Mouse (Mus musculus) skeletal muscle tissue, adult 2 months (tissue): ENCODE results near the gene Rtl6.

Experiments used
- DNase-seq: peaks from one replicate; pipeline ENCODE4 v3.0.0-alpha.2; 2012; ENCODE audit warnings: low read depth, low spot score

The Rtl6 gene

DNA sequence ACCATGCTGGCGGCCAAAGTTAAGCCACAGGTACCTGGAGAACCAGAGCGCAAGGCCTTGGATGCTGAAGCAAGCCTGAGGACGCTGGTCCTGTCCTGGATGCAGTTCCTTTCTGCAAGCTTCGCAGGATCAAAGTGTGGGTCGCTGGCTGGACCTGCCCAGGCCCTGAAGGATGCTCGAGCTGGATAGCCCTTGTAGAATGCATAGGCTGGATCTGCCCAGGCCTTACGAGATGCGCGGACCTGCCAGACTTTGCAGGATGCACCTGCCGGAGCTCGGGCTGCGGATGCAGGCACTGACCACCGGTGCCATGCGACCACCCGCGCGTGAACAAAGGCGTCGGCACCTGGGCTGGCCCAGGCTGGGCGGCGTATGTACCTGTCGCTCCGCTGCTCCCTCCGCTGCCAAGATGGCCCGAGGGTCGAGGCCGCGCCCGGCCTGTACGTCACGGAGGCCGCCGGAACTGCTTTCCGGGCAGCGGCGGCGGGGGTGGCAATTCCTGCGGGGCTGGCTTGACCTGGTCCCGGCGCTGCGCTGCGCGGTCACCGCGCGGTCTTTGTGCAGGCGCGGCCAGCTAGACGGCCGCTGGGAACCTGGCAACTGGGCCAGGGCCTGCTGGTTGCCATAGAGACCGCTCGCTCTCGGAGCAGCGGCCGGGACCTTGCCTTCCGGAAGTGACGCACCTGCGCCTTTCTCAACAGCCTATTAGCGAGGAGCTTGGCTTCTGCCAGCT is at the start of gene Rtl6:
Gene Rtl6 (minus strand): TSS at position 635 of the 733 bp plus-strand sequence.
- peak; percentile 88 for DNase-seq

DNA sequence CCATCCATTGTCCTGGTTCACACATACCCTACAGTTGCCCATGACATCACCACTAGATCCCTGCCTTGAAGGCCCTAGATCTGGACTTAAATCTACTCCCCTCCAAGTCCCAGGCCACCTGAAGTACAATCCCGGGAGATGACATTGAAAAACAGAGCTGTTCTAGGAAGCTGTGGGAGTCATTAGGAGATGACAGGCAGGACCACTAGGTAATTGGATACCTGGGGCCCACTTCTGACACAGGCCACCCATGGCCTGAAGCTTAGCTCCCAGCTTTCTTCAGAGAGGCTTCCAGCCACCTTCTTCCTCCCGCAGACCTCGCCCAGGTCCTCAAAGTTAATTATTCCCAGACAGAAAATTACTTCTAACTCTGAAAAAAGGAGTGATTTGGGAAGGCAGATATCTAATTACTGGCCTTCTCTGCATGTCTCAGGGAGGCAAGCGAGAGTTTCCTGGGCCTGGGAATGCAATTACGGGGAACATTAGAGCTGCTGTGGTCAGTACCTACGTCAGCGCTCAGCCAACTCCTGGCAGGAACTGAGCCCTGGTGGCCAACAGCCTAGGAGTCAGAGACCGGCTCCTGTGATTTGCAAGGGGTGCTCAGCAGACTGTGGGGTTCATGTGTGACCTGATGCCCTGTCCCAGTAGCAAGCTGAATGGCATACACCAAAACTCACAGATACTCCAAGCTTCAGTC is 45.8 kb upstream of the Rtl6 start:
- DNase-seq = no peak

GRCm38 (mm10) chr15:84600977-84601595 is 43.5 kb upstream of the Rtl6 start:
- DNase-seq = no peak

- no peak for DNase-seq
Measured at GRCm38 (mm10) chr15:84598911-84599310, 41.3 kb upstream of the Rtl6 start.

- no peak for DNase-seq
Measured at GRCm38 (mm10) chr15:84597816-84598215, 40.2 kb upstream of the Rtl6 start.

GRCm38 (mm10) chr15:84597021-84597420 is 39.4 kb upstream of the Rtl6 start:
- DNase-seq = no peak

GRCm38 (mm10) chr15:84595241-84595945 is 37.8 kb upstream of the Rtl6 start:
- DNase-seq = no peak

GRCm38 (mm10) chr15:84593514-84593913 is 35.9 kb upstream of the Rtl6 start:
- no peak for DNase-seq

GRCm38 (mm10) chr15:84592240-84592639 is 34.6 kb upstream of the Rtl6 start:
- no peak for DNase-seq

- no peak for DNase-seq
Measured at GRCm38 (mm10) chr15:84591573-84592139, 34.0 kb upstream of the Rtl6 start.

DNA sequence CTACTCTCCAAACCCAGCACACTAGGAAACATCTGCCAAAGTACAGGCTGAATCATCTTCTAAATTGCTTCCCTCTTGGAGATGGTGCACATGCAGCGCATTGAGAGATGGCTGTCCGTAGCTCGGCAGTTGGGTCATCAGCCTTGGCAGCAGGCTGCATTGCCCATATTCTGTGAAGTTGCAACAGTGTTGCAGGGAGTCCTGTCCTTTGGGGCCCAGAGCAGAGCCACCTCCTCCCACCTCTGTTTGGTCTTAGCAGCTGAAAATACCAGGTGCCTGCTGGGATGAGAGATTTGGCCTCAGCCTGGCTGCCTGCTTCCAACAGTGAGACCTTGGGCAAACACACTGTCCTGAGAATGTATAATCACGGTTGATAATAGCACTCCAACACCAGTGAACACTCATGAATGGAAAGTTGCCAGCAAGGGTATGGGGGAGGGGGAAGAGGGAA is 30.8 kb upstream of the Rtl6 start:
- no peak for DNase-seq

DNA sequence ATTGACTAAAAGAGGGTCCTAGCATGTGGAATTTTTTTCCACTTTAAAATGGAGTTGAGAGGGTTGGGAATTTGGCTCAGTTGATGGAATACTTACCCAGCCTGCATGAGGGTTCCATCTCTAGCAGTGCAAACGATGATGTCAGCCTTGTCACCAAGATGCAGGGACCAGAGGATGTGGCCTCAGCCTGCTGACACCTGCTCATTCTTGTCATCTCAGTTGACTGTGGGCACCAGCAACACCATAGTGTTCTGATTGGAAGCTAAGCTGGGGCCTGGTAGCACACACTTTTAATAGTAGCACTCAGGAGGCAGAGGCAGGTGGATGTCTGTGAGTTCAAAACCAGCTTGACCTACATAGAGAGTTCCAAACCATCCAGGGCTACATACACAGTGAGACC is 21.0 kb upstream of the Rtl6 start:
- DNase-seq = no peak

DNA sequence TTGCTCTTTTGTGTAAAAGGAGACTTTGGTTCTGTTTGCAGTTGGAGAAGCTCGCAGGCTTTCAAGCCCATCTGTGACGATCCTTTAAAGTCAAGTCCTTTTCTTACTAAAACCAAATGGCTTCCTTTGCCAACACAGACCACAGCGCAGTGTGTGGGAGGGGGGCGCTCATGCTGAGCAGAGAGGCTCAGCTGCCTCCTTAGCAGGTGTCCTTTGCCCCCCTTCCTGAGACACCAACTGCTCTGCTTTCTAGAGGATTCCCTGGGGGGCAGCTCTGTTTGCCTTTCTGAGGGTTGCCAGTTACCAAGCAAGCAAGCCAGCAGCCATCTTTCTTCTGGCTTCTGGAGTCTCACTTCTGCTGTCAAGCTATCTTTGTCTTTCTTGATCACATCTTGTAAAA is 19.4 kb upstream of the Rtl6 start:
- DNase-seq = peak; percentile 14

GRCm38 (mm10) chr15:84566568-84567110 is 9.0 kb upstream of the Rtl6 start:
- DNase-seq = no peak

GRCm38 (mm10) chr15:84561501-84561900 is 3.9 kb upstream of the Rtl6 start:
- DNase-seq = no peak

GRCm38 (mm10) chr15:84556674-84557073 is 949 bp downstream of the Rtl6 start:
- DNase-seq = no peak

DNA sequence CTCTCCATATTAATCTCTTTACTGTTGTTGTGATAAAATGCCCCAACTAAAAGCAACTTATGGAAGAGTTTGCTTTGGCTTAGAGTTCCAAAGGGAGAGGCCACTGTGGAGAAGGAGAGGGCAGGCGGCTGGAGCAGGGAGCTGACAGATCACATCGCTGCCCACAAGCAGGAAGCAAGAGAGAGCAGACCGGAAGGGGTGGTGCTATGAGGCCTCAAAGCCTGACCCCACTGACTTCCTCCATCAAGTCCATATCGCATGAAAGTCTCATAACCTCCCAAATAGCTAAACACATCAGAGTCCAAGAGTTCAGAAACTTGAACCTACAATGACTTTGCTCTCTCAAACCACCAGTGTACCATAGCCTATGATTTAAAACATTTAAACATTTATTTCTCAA is 6.6 kb downstream of the Rtl6 start:
- DNase-seq = no peak

DNA sequence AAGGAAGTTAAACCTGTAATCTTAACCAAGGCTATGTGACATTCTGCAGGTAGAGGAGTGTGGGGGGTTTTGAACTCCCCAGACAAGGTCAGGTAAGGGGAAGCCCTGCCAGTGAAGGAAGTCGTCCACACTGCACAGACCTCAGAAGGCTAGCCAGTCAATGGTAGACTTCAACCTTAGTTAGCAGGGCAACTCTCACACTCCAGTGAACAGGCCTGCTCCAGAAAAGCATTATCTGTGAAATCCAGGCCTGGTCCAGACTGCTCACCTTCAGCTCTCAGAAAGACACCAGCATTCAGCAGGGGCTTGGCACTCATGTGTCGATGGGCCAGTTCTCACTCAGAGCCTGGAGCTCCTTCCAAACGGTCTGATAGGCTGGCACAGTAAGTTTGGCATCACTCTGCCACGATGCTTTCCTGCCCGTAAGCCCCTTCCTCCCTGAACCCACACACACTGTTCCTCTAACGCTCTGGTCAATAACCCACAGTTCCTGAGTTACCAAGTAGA is 8.3 kb downstream of the Rtl6 start:
- no peak for DNase-seq

DNA sequence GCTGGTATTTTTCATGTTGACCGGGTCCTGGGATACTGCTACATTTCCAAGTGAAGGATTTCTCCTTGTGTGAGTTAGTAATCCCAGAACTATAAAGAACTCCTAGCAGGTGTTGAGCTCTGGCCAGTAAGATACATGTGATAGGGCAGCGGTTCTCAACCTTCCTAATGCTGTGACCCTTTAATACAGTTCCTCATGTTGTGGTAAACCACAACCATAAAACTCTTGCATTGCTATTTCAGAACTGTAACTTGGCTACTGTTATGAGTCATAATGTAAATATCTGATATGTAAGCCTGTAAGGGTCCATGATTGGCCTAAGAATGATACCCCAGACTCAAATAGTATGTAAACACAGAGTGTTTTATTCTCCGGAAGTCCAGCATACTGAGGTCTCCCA is 11.6 kb downstream of the Rtl6 start:
- no peak for DNase-seq

DNA sequence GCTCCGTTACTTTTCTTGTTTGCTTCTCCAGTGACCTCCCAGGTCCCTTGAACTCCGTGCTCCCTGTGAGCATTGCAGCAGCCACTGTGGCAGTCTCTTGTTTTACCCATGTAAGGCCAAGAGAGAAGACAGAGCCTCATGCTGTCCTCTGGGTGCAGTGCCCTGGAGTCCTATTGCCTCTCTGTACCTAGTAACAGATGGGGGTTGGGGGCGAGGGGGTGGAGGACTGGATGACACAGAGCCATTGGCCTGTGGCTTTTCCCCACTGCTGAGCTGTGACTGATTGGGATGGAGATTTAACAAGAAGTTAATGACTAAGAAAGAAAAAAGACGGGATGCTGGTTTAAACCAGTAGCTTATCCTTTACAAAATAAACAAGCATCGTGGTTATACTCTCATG is 16.4 kb downstream of the Rtl6 start:
- DNase-seq = no peak

GRCm38 (mm10) chr15:84538974-84539588 is 18.5 kb downstream of the Rtl6 start:
- no peak for DNase-seq
